In genomic region chr16:4541501-4542198, GRCm38 (mm10) we compare ENCODE assay signal across 7 mouse cellular contexts. TPM values are rescaled to one million over a fixed set of nuclear protein-coding genes. Genes with fewer than 3 reads are reported as not detected.
DNase-seq lines count a peak whose midpoint lies in the region; ATAC-seq lines count a peak whose summit lies in the region.

Srl (minus strand) TSS chr16:4541816.

- peaks cover 5% of the 10 kb centered on the region; the same call in 1 of the 2 replicates for H3K36me3 ChIP-seq in intestine, embryonic 15.5 days
- peaks cover 24% of the 10 kb centered on the region for H3K36me3 ChIP-seq in midbrain, embryonic 10.5 days

- peak; percentile 100 for DNase-seq in adrenal gland, adult 2 months
- DNase-seq in embryo, embryonic 11.5 days (ENCODE audit: low read depth, low spot score): peak; percentile 100
- DNase-seq in gastrocnemius, postnatal 36 days: peak; percentile 100
- peak; percentile 100 for DNase-seq in left cerebral cortex, postnatal 25 days (ENCODE audit: low spot score in 2 of 2)
- DNase-seq in midbrain, embryonic 10.5 days (ENCODE audit: low spot score): peak; percentile 99
- DNase-seq in right cerebral cortex, postnatal 4 days: peak; percentile 100

- peak within 1 kb of the TSS; percentile 56 for H3K4me2 ChIP-seq in intestine, embryonic 15.5 days (replicated peaks)

- peak; percentile 98 for ATAC-seq in intestine, embryonic 15.5 days

- 0 out of 2 replicates have a peak, but pooled peaks cover 2% of the 10 kb centered on the region for H3K4me1 ChIP-seq in intestine, embryonic 15.5 days (replicated peaks)
- peaks cover 18% of the 10 kb centered on the region for H3K4me1 ChIP-seq in midbrain, embryonic 10.5 days

- H3K4me3 ChIP-seq in intestine, embryonic 15.5 days (replicated peaks): peak within 1 kb of the TSS; percentile 44
- H3K4me3 ChIP-seq in midbrain, embryonic 10.5 days: peak within 1 kb of the TSS; percentile 54

- WGBS in intestine, embryonic 15.5 days: under 1% methylated on average over 43 of the region's 43 CpGs
- WGBS in midbrain, embryonic 10.5 days: 1% methylated on average over 43 of the region's 43 CpGs

- intact Hi-C loops in gastrocnemius, postnatal 36 days (cut with DNase I): loop anchor here (1.0 kb wide), 1 partner anchor 52 kb away; no protein-coding TSS in a partner anchor
- intact Hi-C loops in left cerebral cortex, postnatal 25 days (cut with DNase I): loop anchor here (1.0 to 5.0 kb wide), 3 partner anchors 52 to 225 kb away; no protein-coding TSS in a partner anchor

- H3K27ac ChIP-seq in intestine, embryonic 15.5 days: no peak within 1 kb of the TSS
- H3K27ac ChIP-seq in midbrain, embryonic 10.5 days (replicated peaks): peak within 1 kb of the TSS; percentile 81

- H3K9ac ChIP-seq in intestine, embryonic 15.5 days: peak within 1 kb of the TSS; percentile 37

- no peaks in the 10 kb centered on the region for H3K9me3 ChIP-seq in intestine, embryonic 15.5 days
- no peaks in the 10 kb centered on the region for H3K9me3 ChIP-seq in midbrain, embryonic 10.5 days (replicated peaks)

- no peaks in the 10 kb centered on the region for H3K27me3 ChIP-seq in intestine, embryonic 15.5 days (replicated peaks)
- no peaks in the 10 kb centered on the region for H3K27me3 ChIP-seq in midbrain, embryonic 10.5 days (ENCODE audit: low read depth, poor library complexity, severe bottlenecking)

RNA-seq across cellular contexts. Expression of gene Srl, which starts in this region (rescaled TPM):
- total RNA-seq in adrenal gland, adult 2 months (2021): 10 to 100 TPM in 1 of 2 experiments, 1 to 10 TPM in 1; 6.8 to 13.2 TPM
- polyA plus RNA-seq in adrenal gland, adult 2 months (2012; rRNA removed): 0.35 and 0.57 TPM in 2 replicates
- 1,000 to 10,000 TPM; 1,182 to 1,390 TPM for total RNA-seq in gastrocnemius, postnatal 36 days (2021)
- polyA plus RNA-seq in intestine, embryonic 15.5 days (2015; fragmentation: Nextera tagmentation; extraction: Ambion mirVana): 7.7 and 11.5 TPM in 2 replicates
- total RNA-seq in left cerebral cortex, postnatal 25 days (2021): 1 to 10 TPM; 9.1 to 9.5 TPM
- 21.0 and 22.1 TPM in 2 replicates for polyA plus RNA-seq in midbrain, embryonic 10.5 days (2016; fragmentation: Nextera tagmentation; extraction: Ambion mirVana)

Comparison
In these comparisons a context has a peak if more than half of its experiments do, and no peak if none do; other contexts are left out.
1. RNA of gene Srl (total RNA-seq): 1,182 to 1,390 TPM in gastrocnemius, postnatal 36 days; 6.8 to 13.2 TPM in adrenal gland, adult 2 months and 9.1 to 9.5 TPM in left cerebral cortex, postnatal 25 days; every median in the first group is over 10 times any median in the second.
2. Peak in every context shown above with its lines, with median percentiles within 50 percentile points of each other: DNase-seq.